Mouse (Mus musculus) midbrain, embryonic 12.5 days (tissue): Measurements from ENCODE around the gene Dock1. TPM values are rescaled to one million over a fixed set of nuclear protein-coding genes. Genes with fewer than 3 reads are reported as not detected.

ENCODE experiments used
- ATAC-seq: fragments of 200-750 bp; cut with Nextera tagmentation; 2 replicates; pipeline ENCODE4 v1.8.0; 2017; ENCODE audit warnings: low read depth, moderate TSS enrichment, moderate library complexity; ENCODE audit not compliant: low FRiP score
- H3K27ac ChIP-seq: fragments of 300-500 bp; sonication (generic); replicated peaks from 2 replicates; pipeline ENCODE4 v1.5.1; 2016; ENCODE audit warnings: mild to moderate bottlenecking
- H3K27me3 ChIP-seq: fragments of 300-500 bp; sonication (generic); 2 replicates; pipeline ENCODE4 v1.6.1; 2016; ENCODE audit warnings: mild to moderate bottlenecking
- H3K36me3 ChIP-seq: fragments of 300-500 bp; sonication (generic); 2 replicates; pipeline ENCODE4 v1.6.1; 2016
- H3K4me1 ChIP-seq: fragments of 300-500 bp; sonication (generic); 2 replicates; pipeline ENCODE4 v1.6.1; 2016
- H3K4me2 ChIP-seq: fragments of 300-500 bp; sonication (generic); replicated peaks from 2 replicates; pipeline ENCODE4 v1.6.1; 2016; ENCODE audit warnings: mild to moderate bottlenecking, moderate library complexity
- H3K4me3 ChIP-seq: fragments of 300-500 bp; sonication (generic); 2 replicates; pipeline ENCODE4 v1.5.1; 2016; ENCODE audit warnings: mild to moderate bottlenecking
- H3K9ac ChIP-seq: fragments of 300-500 bp; sonication (generic); replicated peaks from 2 replicates; pipeline ENCODE4 v1.6.1; 2016; ENCODE audit warnings: mild to moderate bottlenecking, moderate library complexity
- H3K9me3 ChIP-seq: fragments of 300-500 bp; sonication (generic); 2 replicates; pipeline ENCODE4 v1.6.1; 2016; ENCODE audit warnings: mild to moderate bottlenecking
- WGBS: fragments of 180-500 bp; shearing (Covaris S2); methylation state at CpG from one replicate; pipeline ENCODE4 v1.1.7; 2016; 5-methylcytosine and 5-hydroxymethylcytosine counted together
- polyA plus RNA-seq: library from polyadenylated mRNA; unstranded; fragments of >200 nt; fragmentation: Nextera tagmentation; extraction: Ambion mirVana; gene quantifications from 2 replicates; pipeline ENCODE4 v1.2.1, GENCODE M21; 2016

The Dock1 gene
- polyA plus RNA-seq, 1 experiment from 2014 or later: 18.4 TPM

DNA sequence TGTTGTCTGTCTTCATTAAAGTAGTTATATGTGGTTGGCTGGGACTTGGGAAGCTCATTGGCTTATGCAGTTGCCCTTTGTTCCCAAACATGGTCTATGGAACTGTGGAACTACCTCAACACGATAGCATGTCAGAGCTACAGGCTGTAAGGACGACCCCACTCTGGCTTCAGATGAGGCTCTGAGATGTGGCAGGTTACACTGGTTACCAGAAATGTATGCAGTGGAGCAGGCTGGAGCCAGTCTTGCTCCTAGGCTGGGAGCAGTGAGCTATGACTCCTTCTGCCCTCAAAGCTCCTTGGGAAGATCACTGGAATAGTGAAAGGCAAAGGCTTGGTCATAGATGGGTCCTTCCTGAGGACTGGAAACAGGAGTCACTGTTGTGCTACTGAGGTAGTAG, 337.6 kb downstream of the Dock1 start:
- WGBS: 91% methylated on average over 2 of the region's 2 CpGs
- ATAC-seq: no peak

DNA sequence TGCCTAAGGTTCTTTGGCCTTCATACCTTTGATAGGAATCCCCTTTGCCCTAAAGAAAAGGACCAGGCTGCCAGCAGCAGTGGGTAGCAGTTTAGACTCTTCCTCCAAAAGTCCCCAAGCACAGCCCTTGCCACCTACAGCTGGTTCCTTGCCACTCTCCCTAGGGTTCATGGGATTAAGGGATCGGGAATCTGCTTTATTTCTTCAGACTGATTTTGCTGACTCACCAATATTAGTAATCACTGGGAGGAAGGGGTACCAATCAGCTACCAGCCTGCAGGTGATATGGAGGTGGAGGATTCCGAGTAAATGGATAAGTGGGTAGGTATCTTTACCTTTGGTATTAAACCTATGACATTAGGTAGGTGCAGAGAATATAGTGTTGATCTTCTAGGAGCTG, 340.5 kb downstream of the Dock1 start:
- no peaks in the 10 kb centered on the region for H3K36me3 ChIP-seq
- no peaks in the 10 kb centered on the region for H3K27me3 ChIP-seq
- H3K27ac ChIP-seq: no peak overlapping the region
- no peak overlapping the region for H3K4me3 ChIP-seq
- no peaks in the 10 kb centered on the region for H3K9me3 ChIP-seq
- H3K9ac ChIP-seq: no peak overlapping the region
- no peaks in the 10 kb centered on the region for H3K4me1 ChIP-seq
- 83% methylated on average over 2 of the region's 2 CpGs for WGBS
- ATAC-seq: no peak
- H3K4me2 ChIP-seq: no peak overlapping the region

More for the DNA sequence above, 337.6 kb downstream of the Dock1 start:
- Histone ChIP-seq H3K27ac (no peak overlapping the region), H3K4me2 (no peak overlapping the region), H3K9ac (no peak overlapping the region), H3K9me3 (no peaks in the 10 kb centered on the region), H3K4me3 (no peak overlapping the region), H3K4me1 (no peaks in the 10 kb centered on the region), H3K27me3 (no peaks in the 10 kb centered on the region), H3K36me3 (no peaks in the 10 kb centered on the region)

DNA sequence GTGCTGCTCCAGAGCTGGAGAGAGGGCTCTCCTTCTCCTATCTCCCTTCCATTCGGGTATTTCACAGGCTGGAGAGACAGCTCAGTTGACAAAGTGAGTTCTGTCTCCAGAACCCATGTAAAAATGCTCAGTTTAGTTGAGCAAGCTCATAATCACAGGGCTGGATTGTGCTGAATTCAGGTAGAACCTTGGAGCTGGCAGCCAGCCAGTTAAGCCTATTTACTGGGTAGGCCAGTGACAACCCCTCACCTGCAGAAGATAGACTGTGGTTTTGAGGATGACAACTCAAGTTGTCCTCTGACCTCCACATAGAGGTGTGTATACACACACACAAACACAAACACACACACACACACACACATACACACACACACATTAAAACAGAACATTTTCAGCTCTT, 347.1 kb downstream of the Dock1 start:
- H3K4me3 ChIP-seq: no peak overlapping the region

DNA sequence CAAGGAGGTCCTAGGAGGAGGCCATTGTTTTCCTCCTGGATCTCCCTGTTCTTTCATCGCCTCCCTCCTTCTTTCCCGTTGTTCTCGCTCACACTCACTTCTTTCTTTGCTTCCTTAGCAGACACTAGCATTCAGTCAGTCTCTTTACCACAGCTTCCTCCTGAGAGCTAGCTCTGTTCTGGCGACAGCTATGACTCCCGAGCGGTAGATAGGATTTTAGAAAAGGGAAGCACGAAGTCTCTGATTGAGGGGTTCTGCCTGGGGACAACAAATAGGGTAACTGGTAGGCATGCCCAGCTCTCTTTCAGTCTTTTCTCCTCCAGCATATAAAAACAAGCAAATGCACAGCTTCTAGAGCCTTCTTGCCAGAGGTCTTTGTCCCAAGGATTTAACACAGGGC, 350.3 kb downstream of the Dock1 start:
- Histone ChIP-seq H3K27ac (no peak overlapping the region), H3K36me3 (no peaks in the 10 kb centered on the region), H3K4me3 (no peak overlapping the region), H3K4me2 (no peak overlapping the region), H3K9me3 (no peaks in the 10 kb centered on the region), H3K9ac (no peak overlapping the region), H3K27me3 (no peaks in the 10 kb centered on the region), H3K4me1 (peaks cover 5% of the 10 kb centered on the region; the same call in 1 of the 2 replicates)
- ATAC-seq: no peak
- WGBS: 76% methylated on average over 7 of the region's 7 CpGs

More for the DNA sequence above, 347.1 kb downstream of the Dock1 start:
- Histone ChIP-seq H3K9me3 (no peaks in the 10 kb centered on the region), H3K4me1 (peaks cover 5% of the 10 kb centered on the region; the same call in 1 of the 2 replicates), H3K36me3 (no peaks in the 10 kb centered on the region), H3K27me3 (no peaks in the 10 kb centered on the region), H3K9ac (no peak overlapping the region), H3K4me2 (no peak overlapping the region), H3K27ac (no peak overlapping the region)
- WGBS: 77% methylated on average over 1 of the region's 1 CpGs
- ATAC-seq: no peak

DNA sequence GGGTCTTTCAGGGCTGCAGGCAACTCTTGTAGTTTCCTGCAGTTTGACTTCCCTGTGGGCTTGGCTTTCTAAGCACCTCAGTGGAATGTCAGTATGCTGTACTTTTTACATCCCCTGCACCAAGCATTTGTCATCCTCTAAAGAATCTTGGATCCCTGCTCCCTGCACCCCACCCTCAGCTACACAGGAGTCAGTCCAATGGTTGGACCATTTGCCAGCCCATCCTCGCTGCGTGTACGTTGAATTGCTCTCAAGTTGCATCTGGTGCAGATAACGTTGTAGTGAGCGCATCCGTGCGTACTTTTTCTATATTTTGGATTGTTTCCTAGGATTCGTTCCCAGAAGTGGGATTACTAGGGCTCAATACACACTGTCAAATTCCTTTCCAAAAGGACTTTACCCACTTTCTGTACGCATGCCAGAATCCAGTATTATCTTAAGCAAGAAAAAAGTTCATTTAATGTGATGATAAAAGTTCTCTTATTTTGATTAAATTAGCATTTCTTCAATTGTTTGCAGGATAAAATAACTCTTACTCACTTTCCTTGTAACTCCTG, 351.2 kb downstream of the Dock1 start:
- no peaks in the 10 kb centered on the region for H3K27me3 ChIP-seq
- peaks cover under 1% of the 10 kb centered on the region; the same call in 1 of the 2 replicates for H3K4me1 ChIP-seq
- no peaks in the 10 kb centered on the region for H3K9me3 ChIP-seq
- no peak overlapping the region for H3K9ac ChIP-seq
- H3K4me2 ChIP-seq: no peak overlapping the region
- no peak overlapping the region for H3K4me3 ChIP-seq
- H3K36me3 ChIP-seq: no peaks in the 10 kb centered on the region
- H3K27ac ChIP-seq: no peak overlapping the region
- 87% methylated on average over 9 of the region's 9 CpGs for WGBS
- no peak for ATAC-seq

DNA sequence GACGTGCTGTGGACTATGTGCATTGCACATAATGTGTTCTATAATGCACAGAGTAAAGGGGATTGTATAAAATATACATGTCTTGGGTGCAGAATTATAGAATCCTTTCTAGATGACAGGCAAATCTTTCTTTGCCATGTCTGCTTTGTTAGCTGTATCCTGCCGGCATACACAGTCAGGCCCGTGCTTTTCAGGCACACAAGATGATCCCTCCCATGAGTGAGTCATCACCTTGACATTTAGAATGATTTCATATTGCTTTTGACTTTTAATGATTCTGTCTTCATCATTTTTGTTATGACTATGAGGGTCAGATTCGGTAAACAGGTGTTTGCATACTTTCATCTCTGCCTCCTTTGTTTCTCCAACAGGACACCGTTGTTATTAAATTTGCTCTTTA, 354.1 kb downstream of the Dock1 start:
- Histone ChIP-seq H3K27me3 (no peaks in the 10 kb centered on the region), H3K4me2 (no peak overlapping the region), H3K4me3 (no peak overlapping the region), H3K4me1 (no peaks in the 10 kb centered on the region), H3K36me3 (no peaks in the 10 kb centered on the region), H3K27ac (no peak overlapping the region), H3K9me3 (no peaks in the 10 kb centered on the region), H3K9ac (no peak overlapping the region)
- 90% methylated on average over 5 of the region's 5 CpGs for WGBS
- ATAC-seq: no peak

DNA sequence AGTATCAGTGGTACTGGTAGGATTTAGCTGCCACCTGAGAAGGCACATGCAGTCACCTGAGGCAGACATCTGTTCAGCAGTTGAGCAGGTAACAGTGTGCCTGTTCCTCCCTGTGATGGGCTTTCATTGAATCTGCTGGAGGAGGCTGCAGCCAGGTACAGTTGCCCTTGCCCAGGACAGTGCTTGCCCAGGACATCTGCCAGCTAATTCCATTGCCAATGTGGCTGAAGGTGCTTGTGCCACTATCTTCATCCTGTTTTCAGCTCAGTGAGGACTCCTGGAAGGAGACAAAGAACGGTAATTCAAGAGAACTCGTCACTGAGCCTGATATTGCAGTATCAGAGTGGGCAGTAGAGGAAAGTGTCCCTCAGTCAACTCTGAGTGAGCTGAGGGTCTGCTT, 358.3 kb downstream of the Dock1 start:
- no peaks in the 10 kb centered on the region for H3K36me3 ChIP-seq
- H3K27ac ChIP-seq: no peak overlapping the region
- no peaks in the 10 kb centered on the region for H3K9me3 ChIP-seq
- ATAC-seq: no peak
- no peak overlapping the region for H3K4me2 ChIP-seq
- H3K9ac ChIP-seq: no peak overlapping the region
- H3K27me3 ChIP-seq: no peaks in the 10 kb centered on the region
- peaks cover 3% of the 10 kb centered on the region; the same call in 1 of the 2 replicates for H3K4me1 ChIP-seq
- WGBS: 98% methylated on average over 2 of the region's 2 CpGs
- H3K4me3 ChIP-seq: no peak overlapping the region

DNA sequence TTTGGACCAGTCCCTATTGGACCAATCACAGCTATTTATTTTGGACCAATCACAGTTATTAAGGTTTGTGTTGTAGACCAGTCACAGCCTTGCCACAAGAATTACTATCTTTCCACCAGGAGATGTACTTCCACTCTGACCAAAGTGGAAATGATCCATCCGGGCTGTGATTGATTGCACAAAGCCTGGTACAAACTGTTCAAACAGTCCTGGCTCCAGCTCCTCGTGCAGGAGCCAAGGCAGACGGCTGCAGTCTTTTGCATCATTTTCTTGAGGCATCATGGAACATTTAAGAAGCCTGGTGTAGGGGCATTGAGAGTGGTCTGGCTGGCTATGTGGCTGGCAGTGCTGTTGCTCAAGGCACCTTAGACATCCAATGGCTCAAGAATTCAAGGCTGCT, 358.7 kb downstream of the Dock1 start:
- Histone ChIP-seq H3K36me3 (no peaks in the 10 kb centered on the region), H3K4me1 (peaks cover 3% of the 10 kb centered on the region; the same call in 1 of the 2 replicates), H3K9me3 (no peaks in the 10 kb centered on the region), H3K27me3 (no peaks in the 10 kb centered on the region), H3K9ac (no peak overlapping the region), H3K4me3 (no peak overlapping the region), H3K4me2 (no peak overlapping the region), H3K27ac (no peak overlapping the region)
- no peak for ATAC-seq
- WGBS: 86% methylated on average over 3 of the region's 3 CpGs

DNA sequence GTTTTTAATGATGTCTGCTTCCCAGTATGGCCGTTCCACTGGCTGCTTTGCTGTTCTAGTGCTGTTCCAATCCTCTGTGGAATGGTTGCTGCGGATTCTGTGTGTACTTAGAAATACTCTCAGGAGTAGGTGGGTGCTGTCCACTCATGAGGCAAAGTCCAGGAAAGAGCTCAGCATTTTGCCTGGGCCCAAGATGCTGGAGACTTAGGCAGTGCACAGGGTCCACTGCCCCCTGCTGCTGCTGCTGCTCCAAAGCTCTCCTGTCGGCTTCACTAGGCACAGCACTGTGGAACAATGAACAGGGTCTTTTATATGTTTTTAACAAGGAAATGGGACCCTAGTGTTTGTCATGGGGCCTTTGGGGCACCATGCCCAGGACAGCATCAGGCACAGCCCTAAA, 361.0 kb downstream of the Dock1 start:
- Histone ChIP-seq H3K27me3 (no peaks in the 10 kb centered on the region), H3K9me3 (no peaks in the 10 kb centered on the region), H3K9ac (no peak overlapping the region), H3K4me3 (no peak overlapping the region), H3K4me2 (no peak overlapping the region), H3K36me3 (no peaks in the 10 kb centered on the region), H3K27ac (no peak overlapping the region), H3K4me1 (peaks cover 3% of the 10 kb centered on the region; the same call in 1 of the 2 replicates)
- no peak for ATAC-seq
- WGBS: 75% methylated on average over 3 of the region's 3 CpGs

DNA sequence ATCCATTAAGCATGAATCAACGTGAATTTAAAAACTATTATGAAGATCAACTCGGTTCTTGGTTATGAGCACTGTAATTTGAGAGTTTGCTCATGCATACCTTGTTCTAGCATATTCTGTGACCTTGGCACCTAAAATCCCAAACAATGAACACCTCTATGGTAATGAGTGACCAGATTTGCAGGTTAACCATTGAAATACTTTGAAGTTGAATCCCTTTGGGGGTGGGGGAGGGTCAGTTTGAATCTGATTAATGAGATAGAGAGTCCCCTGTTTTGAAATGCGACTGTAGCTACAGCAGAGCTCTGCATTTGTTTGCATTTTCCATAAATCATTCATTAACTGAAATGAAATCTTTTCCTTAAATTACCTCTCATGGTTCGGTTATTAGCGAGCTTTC, 364.4 kb downstream of the Dock1 start:
- H3K27me3 ChIP-seq: no peaks in the 10 kb centered on the region
- no peak for ATAC-seq
- H3K4me1 ChIP-seq: peaks cover 3% of the 10 kb centered on the region; the same call in 1 of the 2 replicates
- no peak overlapping the region for H3K4me2 ChIP-seq
- no peaks in the 10 kb centered on the region for H3K9me3 ChIP-seq
- no peaks in the 10 kb centered on the region for H3K36me3 ChIP-seq
- H3K27ac ChIP-seq: no peak overlapping the region
- H3K4me3 ChIP-seq: no peak overlapping the region
- H3K9ac ChIP-seq: no peak overlapping the region
- 84% methylated on average over 5 of the region's 5 CpGs for WGBS

DNA sequence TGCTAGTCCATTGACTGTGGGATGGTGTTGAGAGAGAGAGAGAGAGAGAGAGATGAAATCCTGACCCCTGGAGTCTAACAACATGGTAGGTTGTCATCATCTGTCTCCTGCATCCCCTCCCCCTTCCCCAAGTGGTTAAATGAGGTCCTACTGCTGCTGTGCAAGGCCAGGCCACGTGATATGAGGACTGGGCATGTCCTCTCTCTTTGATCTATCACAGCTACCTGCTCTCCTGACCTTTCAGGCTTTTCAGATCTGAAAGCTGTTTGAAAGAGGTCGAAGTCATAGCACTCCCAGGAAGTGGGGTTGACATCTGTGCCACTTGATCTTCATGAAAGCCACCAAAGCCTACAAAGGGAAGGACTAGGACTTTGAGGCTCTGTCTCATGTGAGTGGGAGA, 365.2 kb downstream of the Dock1 start:
- no peak overlapping the region for H3K27ac ChIP-seq
- no peaks in the 10 kb centered on the region for H3K27me3 ChIP-seq
- WGBS: 73% methylated on average over 2 of the region's 2 CpGs
- ATAC-seq: no peak
- H3K9me3 ChIP-seq: no peaks in the 10 kb centered on the region
- no peak overlapping the region for H3K9ac ChIP-seq
- H3K36me3 ChIP-seq: no peaks in the 10 kb centered on the region
- H3K4me3 ChIP-seq: no peak overlapping the region
- H3K4me2 ChIP-seq: no peak overlapping the region
- peaks cover 3% of the 10 kb centered on the region; the same call in 1 of the 2 replicates for H3K4me1 ChIP-seq

DNA sequence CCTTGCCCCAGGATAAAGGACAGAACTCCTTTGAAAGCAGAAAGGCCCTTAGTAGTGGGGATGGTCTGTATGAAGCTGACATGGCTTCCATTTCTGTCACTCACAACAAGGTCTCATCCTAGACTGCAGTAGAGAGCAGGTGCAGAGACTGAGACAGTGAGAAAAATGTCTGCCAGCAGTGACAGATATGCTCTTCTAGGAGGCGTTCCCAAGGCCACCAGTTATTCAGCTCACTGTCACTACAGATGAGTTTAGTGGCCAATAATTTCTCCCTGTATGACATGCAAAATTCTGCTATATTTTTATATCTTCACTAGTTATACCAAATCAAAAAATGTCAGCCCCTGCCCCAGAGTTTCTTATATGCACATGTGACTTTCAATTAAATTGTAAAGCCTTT, 368.5 kb downstream of the Dock1 start:
- 86% methylated on average over 1 of the region's 1 CpGs for WGBS
- no peak for ATAC-seq
- no peak overlapping the region for H3K9ac ChIP-seq
- H3K4me3 ChIP-seq: no peak overlapping the region
- no peaks in the 10 kb centered on the region for H3K36me3 ChIP-seq
- no peak overlapping the region for H3K27ac ChIP-seq
- H3K4me1 ChIP-seq: no peaks in the 10 kb centered on the region; the same call in 1 of the 2 replicates
- H3K4me2 ChIP-seq: no peak overlapping the region
- H3K9me3 ChIP-seq: no peaks in the 10 kb centered on the region
- no peaks in the 10 kb centered on the region for H3K27me3 ChIP-seq
